Mouse (Mus musculus): ENCODE results near the gene Tchp. TPM values are rescaled to one million over a fixed set of nuclear protein-coding genes. Genes with fewer than 3 reads are reported as not detected.

Tchp gene
- polyA plus RNA-seq, 1 experiment from 2014 or later: 14.8 TPM

GRCm38 (mm10) chr5:114740595-114740994, 33.0 kb downstream of the Tchp start:
- 67% methylated on average over 4 of the region's 4 CpGs for WGBS
- no peak overlapping the region for H3K27ac ChIP-seq (ENCODE audit: low read depth)
- no peaks in the 10 kb centered on the region for H3K4me1 ChIP-seq (ENCODE audit: insufficient read depth)

DNA sequence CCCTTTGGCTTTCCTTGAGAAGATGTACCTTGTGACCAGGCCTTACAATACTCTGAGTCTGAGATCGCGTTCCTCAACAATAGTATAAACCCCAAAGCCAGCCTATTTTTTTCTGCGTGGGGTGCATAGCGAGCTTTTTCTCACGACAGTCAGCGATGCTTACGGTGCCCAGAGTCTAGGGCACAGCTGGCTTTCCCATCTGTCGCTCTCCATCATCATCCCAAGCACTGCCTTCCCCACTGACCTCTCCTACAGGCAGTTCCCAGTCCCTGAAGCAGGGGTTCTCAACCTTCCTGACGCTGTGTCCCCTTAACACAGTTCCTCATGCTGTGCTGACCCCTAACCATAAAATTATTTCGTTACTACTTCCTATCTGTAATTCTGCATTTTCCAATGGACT, 35.0 kb downstream of the Tchp start:
- Histone ChIP-seq H3K36me3 (ENCODE audit: insufficient read depth) (peaks cover 88% of the 10 kb centered on the region), H3K9me3 (ENCODE audit: low read depth, low read length) (no peaks in the 10 kb centered on the region), H3K27me3 (ENCODE audit: insufficient read depth, low read length) (no peaks in the 10 kb centered on the region), H3K9ac (no peak overlapping the region), H3K4me2 (no peak overlapping the region), H3K4me1 (ENCODE audit: insufficient read depth) (no peaks in the 10 kb centered on the region), H3K27ac (ENCODE audit: low read depth) (no peak overlapping the region), H3K4me3 (ENCODE audit: low read depth, low read length) (no peak overlapping the region)
- 92% methylated on average over 10 of the region's 10 CpGs for WGBS
- no peak for DNase-seq
- TF ChIP-seq CTCF (IDR thresholded peaks at IDR 0.05; ENCODE audit: low read depth): no peak
- ATAC-seq (ENCODE audit: insufficient read depth): no peak

More at GRCm38 (mm10) chr5:114740595-114740994, 33.0 kb downstream of the Tchp start:
- no peak overlapping the region for H3K4me3 ChIP-seq (ENCODE audit: low read depth, low read length)
- no peak for TF ChIP-seq CTCF (IDR thresholded peaks at IDR 0.05; ENCODE audit: low read depth)
- no peaks in the 10 kb centered on the region for H3K9me3 ChIP-seq (ENCODE audit: low read depth, low read length)
- DNase-seq: no peak
- peaks cover 96% of the 10 kb centered on the region for H3K36me3 ChIP-seq (ENCODE audit: insufficient read depth)
- no peak overlapping the region for H3K4me2 ChIP-seq
- H3K27me3 ChIP-seq (ENCODE audit: insufficient read depth, low read length): no peaks in the 10 kb centered on the region
- no peak overlapping the region for H3K9ac ChIP-seq
- ATAC-seq (ENCODE audit: insufficient read depth): no peak

- peaks cover 88% of the 10 kb centered on the region for H3K36me3 ChIP-seq (ENCODE audit: insufficient read depth)
- no peak overlapping the region for H3K27ac ChIP-seq (ENCODE audit: low read depth)
- TF ChIP-seq CTCF (IDR thresholded peaks at IDR 0.05; ENCODE audit: low read depth): no peak
- H3K9me3 ChIP-seq (ENCODE audit: low read depth, low read length): no peaks in the 10 kb centered on the region
- H3K4me3 ChIP-seq (ENCODE audit: low read depth, low read length): no peak overlapping the region
- H3K9ac ChIP-seq: no peak overlapping the region
- no peaks in the 10 kb centered on the region for H3K4me1 ChIP-seq (ENCODE audit: insufficient read depth)
- 88% methylated on average over 13 of the region's 13 CpGs for WGBS
- no peak for ATAC-seq (ENCODE audit: insufficient read depth)
- no peak overlapping the region for H3K4me2 ChIP-seq
- no peaks in the 10 kb centered on the region for H3K27me3 ChIP-seq (ENCODE audit: insufficient read depth, low read length)
- no peak for DNase-seq
Measured at GRCm38 (mm10) chr5:114742998-114743696, 35.6 kb downstream of the Tchp start.

- peaks cover 88% of the 10 kb centered on the region for H3K36me3 ChIP-seq (ENCODE audit: insufficient read depth)
- no peaks in the 10 kb centered on the region for H3K4me1 ChIP-seq (ENCODE audit: insufficient read depth)
- DNase-seq: no peak
- no peak overlapping the region for H3K27ac ChIP-seq (ENCODE audit: low read depth)
- H3K4me2 ChIP-seq: no peak overlapping the region
- whole genome bisulfite sequencing: 88% methylated on average over 8 of the region's 8 CpGs
- ATAC-seq (ENCODE audit: insufficient read depth): no peak
- no peak overlapping the region for H3K9ac ChIP-seq
- no peak overlapping the region for H3K4me3 ChIP-seq (ENCODE audit: low read depth, low read length)
- H3K27me3 ChIP-seq (ENCODE audit: insufficient read depth, low read length): no peaks in the 10 kb centered on the region
- H3K9me3 ChIP-seq (ENCODE audit: low read depth, low read length): no peaks in the 10 kb centered on the region
- no peak for TF ChIP-seq CTCF (IDR thresholded peaks at IDR 0.05; ENCODE audit: low read depth)
Measured at GRCm38 (mm10) chr5:114743697-114744090, 36.1 kb downstream of the Tchp start.

GRCm38 (mm10) chr5:114745581-114745980, 38.0 kb downstream of the Tchp start:
- WGBS: 80% methylated on average over 5 of the region's 5 CpGs
- Histone ChIP-seq H3K27me3 (ENCODE audit: insufficient read depth, low read length) (no peaks in the 10 kb centered on the region), H3K9me3 (ENCODE audit: low read depth, low read length) (no peaks in the 10 kb centered on the region), H3K4me2 (no peak overlapping the region), H3K4me3 (ENCODE audit: low read depth, low read length) (no peak overlapping the region), H3K36me3 (ENCODE audit: insufficient read depth) (peaks cover 80% of the 10 kb centered on the region), H3K9ac (no peak overlapping the region), H3K4me1 (ENCODE audit: insufficient read depth) (no peaks in the 10 kb centered on the region), H3K27ac (ENCODE audit: low read depth) (no peak overlapping the region)
- DNase-seq: no peak
- TF ChIP-seq CTCF (IDR thresholded peaks at IDR 0.05; ENCODE audit: low read depth): no peak
- no peak for ATAC-seq (ENCODE audit: insufficient read depth)

DNA sequence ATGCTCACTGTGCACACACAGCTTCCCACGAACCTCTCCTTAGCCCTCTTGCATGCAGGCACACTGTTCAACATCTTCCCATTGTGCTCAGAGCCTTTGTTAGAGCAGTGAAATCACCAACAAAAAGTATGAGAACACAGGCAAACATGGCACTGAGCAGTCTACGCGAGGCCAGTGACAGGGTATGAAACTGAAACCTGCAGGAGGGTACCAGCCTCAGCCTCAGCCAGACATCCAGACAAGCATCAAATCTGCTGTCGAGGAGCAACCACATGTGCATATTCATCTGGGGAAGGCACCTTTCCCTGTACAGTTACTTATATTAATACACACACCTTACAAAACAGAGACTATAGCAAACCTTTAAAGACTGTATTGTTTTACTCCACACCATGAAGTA, 39.3 kb downstream of the Tchp start:
- no peak for DNase-seq
- Histone ChIP-seq H3K4me2 (no peak overlapping the region), H3K27me3 (ENCODE audit: insufficient read depth, low read length) (no peaks in the 10 kb centered on the region), H3K36me3 (ENCODE audit: insufficient read depth) (peaks cover 82% of the 10 kb centered on the region), H3K4me1 (ENCODE audit: insufficient read depth) (no peaks in the 10 kb centered on the region), H3K9me3 (ENCODE audit: low read depth, low read length) (no peaks in the 10 kb centered on the region), H3K4me3 (ENCODE audit: low read depth, low read length) (no peak overlapping the region), H3K9ac (no peak overlapping the region), H3K27ac (ENCODE audit: low read depth) (no peak overlapping the region)
- ATAC-seq (ENCODE audit: insufficient read depth): no peak
- WGBS: 95% methylated on average over 4 of the region's 4 CpGs
- TF ChIP-seq CTCF (IDR thresholded peaks at IDR 0.05; ENCODE audit: low read depth): no peak

GRCm38 (mm10) chr5:114747521-114747920, 40.0 kb downstream of the Tchp start:
- Histone ChIP-seq H3K9ac (no peak overlapping the region), H3K9me3 (ENCODE audit: low read depth, low read length) (no peaks in the 10 kb centered on the region), H3K27ac (ENCODE audit: low read depth) (no peak overlapping the region), H3K36me3 (ENCODE audit: insufficient read depth) (peaks cover 82% of the 10 kb centered on the region), H3K27me3 (ENCODE audit: insufficient read depth, low read length) (no peaks in the 10 kb centered on the region), H3K4me3 (ENCODE audit: low read depth, low read length) (no peak overlapping the region), H3K4me1 (ENCODE audit: insufficient read depth) (no peaks in the 10 kb centered on the region), H3K4me2 (no peak overlapping the region)
- WGBS: 94% methylated on average over 5 of the region's 5 CpGs
- no peak for TF ChIP-seq CTCF (IDR thresholded peaks at IDR 0.05; ENCODE audit: low read depth)
- DNase-seq: no peak
- no peak for ATAC-seq (ENCODE audit: insufficient read depth)

Measured in lung, embryonic 14.5 days (tissue).